Mouse (Mus musculus): ENCODE measurements around the gene Rasgrf2. TPM values are rescaled to one million over a fixed set of nuclear protein-coding genes. Genes with fewer than 3 reads are reported as not detected.
"Not testable (repeated sequence)": the region's sequence is repeated elsewhere in the genome, so short reads cannot be mapped to it uniquely, and the experiment has no call there.

The Rasgrf2 gene
- 0.45 and 0.79 TPM in 2 replicates for polyA plus RNA-seq (2011; ENCODE audit: insufficient read depth, insufficient read length, low replicate concordance, missing spikeins)

GRCm38 (mm10) chr13:92131384-92132150 lies at the start of gene Rasgrf2:
Gene Rasgrf2, minus strand, starts transcription at chr13:92131656.
- Histone ChIP-seq H3K4me1 (ENCODE audit: control insufficient read depth, insufficient read depth, low read length) (no peaks in the 10 kb centered on the region), H3K4me3 (replicated peaks; ENCODE audit: control insufficient read depth, low read depth, low read length) (no peak within 1 kb of the TSS), H3K27ac (ENCODE audit: control insufficient read depth, insufficient read depth, low read depth, low read length, poor library complexity) (no peak within 1 kb of the TSS; the same call in 1 of the 2 replicates)
- 4% methylated on average over 70 of the region's 70 CpGs for WGBS
- no peak for TF ChIP-seq POLR2A (IDR thresholded peaks at IDR 0.05; ENCODE audit: borderline replicate concordance, control insufficient read depth, low read depth, low read length)
- TF ChIP-seq CTCF (IDR thresholded peaks at IDR 0.05; ENCODE audit: control insufficient read depth, insufficient read depth, low read length), result no peak

- H3K4me1 ChIP-seq (ENCODE audit: control insufficient read depth, insufficient read depth, low read length); H3K27ac ChIP-seq (ENCODE audit: control insufficient read depth, insufficient read depth, low read depth, low read length, poor library complexity); H3K4me3 ChIP-seq (replicated peaks; ENCODE audit: control insufficient read depth, low read depth, low read length): not testable (repeated sequence)
- 80% methylated on average over 8 of the region's 8 CpGs for WGBS
Observed at GRCm38 (mm10) chr13:92172686-92173085, 41.2 kb upstream of the Rasgrf2 start.

- TF ChIP-seq CTCF (IDR thresholded peaks at IDR 0.05; ENCODE audit: control insufficient read depth, insufficient read depth, low read length) (no peak), POLR2A (IDR thresholded peaks at IDR 0.05; ENCODE audit: borderline replicate concordance, control insufficient read depth, low read depth, low read length) (no peak)
- Histone ChIP-seq H3K4me3 (replicated peaks; ENCODE audit: control insufficient read depth, low read depth, low read length) (no peak overlapping the region), H3K4me1 (ENCODE audit: control insufficient read depth, insufficient read depth, low read length) (no peaks in the 10 kb centered on the region), H3K27ac (ENCODE audit: control insufficient read depth, insufficient read depth, low read depth, low read length, poor library complexity) (no peak overlapping the region)
- 65% methylated on average over 3 of the region's 3 CpGs for WGBS
Observed at GRCm38 (mm10) chr13:92150551-92150950, 19.1 kb upstream of the Rasgrf2 start.

GRCm38 (mm10) chr13:92148858-92149257 lies 17.4 kb upstream of the Rasgrf2 start:
- H3K4me3 ChIP-seq (replicated peaks; ENCODE audit: control insufficient read depth, low read depth, low read length), result no peak overlapping the region
- H3K4me1 ChIP-seq (ENCODE audit: control insufficient read depth, insufficient read depth, low read length), result no peaks in the 10 kb centered on the region
- TF ChIP-seq CTCF (IDR thresholded peaks at IDR 0.05; ENCODE audit: control insufficient read depth, insufficient read depth, low read length) (no peak), POLR2A (IDR thresholded peaks at IDR 0.05; ENCODE audit: borderline replicate concordance, control insufficient read depth, low read depth, low read length) (no peak)
- no peak overlapping the region for H3K27ac ChIP-seq (ENCODE audit: control insufficient read depth, insufficient read depth, low read depth, low read length, poor library complexity)
- WGBS, result 62% methylated on average over 4 of the region's 4 CpGs

- WGBS, result 42% methylated on average over 3 of the region's 3 CpGs
- no peak overlapping the region for H3K27ac ChIP-seq (ENCODE audit: control insufficient read depth, insufficient read depth, low read depth, low read length, poor library complexity)
- TF ChIP-seq CTCF (IDR thresholded peaks at IDR 0.05; ENCODE audit: control insufficient read depth, insufficient read depth, low read length) (no peak), POLR2A (IDR thresholded peaks at IDR 0.05; ENCODE audit: borderline replicate concordance, control insufficient read depth, low read depth, low read length) (no peak)
- no peaks in the 10 kb centered on the region for H3K4me1 ChIP-seq (ENCODE audit: control insufficient read depth, insufficient read depth, low read length)
- no peak overlapping the region for H3K4me3 ChIP-seq (replicated peaks; ENCODE audit: control insufficient read depth, low read depth, low read length)
Observed at GRCm38 (mm10) chr13:92134792-92135191, 3.3 kb upstream of the Rasgrf2 start.

GRCm38 (mm10) chr13:92132599-92132998 lies 1.1 kb upstream of the Rasgrf2 start:
- 11% methylated on average over 2 of the region's 2 CpGs for WGBS
- Histone ChIP-seq H3K27ac (ENCODE audit: control insufficient read depth, insufficient read depth, low read depth, low read length, poor library complexity) (no peak overlapping the region), H3K4me1 (ENCODE audit: control insufficient read depth, insufficient read depth, low read length) (no peaks in the 10 kb centered on the region), H3K4me3 (replicated peaks; ENCODE audit: control insufficient read depth, low read depth, low read length) (no peak overlapping the region)
- TF ChIP-seq CTCF (IDR thresholded peaks at IDR 0.05; ENCODE audit: control insufficient read depth, insufficient read depth, low read length) (no peak), POLR2A (IDR thresholded peaks at IDR 0.05; ENCODE audit: borderline replicate concordance, control insufficient read depth, low read depth, low read length) (no peak)

- TF ChIP-seq CTCF (IDR thresholded peaks at IDR 0.05; ENCODE audit: control insufficient read depth, insufficient read depth, low read length) (no peak), POLR2A (IDR thresholded peaks at IDR 0.05; ENCODE audit: borderline replicate concordance, control insufficient read depth, low read depth, low read length) (no peak)
- no peaks in the 10 kb centered on the region for H3K4me1 ChIP-seq (ENCODE audit: control insufficient read depth, insufficient read depth, low read length)
- 13% methylated on average over 22 of the region's 22 CpGs for WGBS
- H3K4me3 ChIP-seq (replicated peaks; ENCODE audit: control insufficient read depth, low read depth, low read length), result no peak overlapping the region
- H3K27ac ChIP-seq (ENCODE audit: control insufficient read depth, insufficient read depth, low read depth, low read length, poor library complexity), result no peak overlapping the region
Observed at GRCm38 (mm10) chr13:92130994-92131383, 467 bp downstream of the Rasgrf2 start.

GRCm38 (mm10) chr13:92129877-92130276 lies 1.6 kb downstream of the Rasgrf2 start:
- Histone ChIP-seq H3K27ac (ENCODE audit: control insufficient read depth, insufficient read depth, low read depth, low read length, poor library complexity) (no peak overlapping the region), H3K4me3 (replicated peaks; ENCODE audit: control insufficient read depth, low read depth, low read length) (no peak overlapping the region), H3K4me1 (ENCODE audit: control insufficient read depth, insufficient read depth, low read length) (no peaks in the 10 kb centered on the region)
- WGBS, result 66% methylated on average over 4 of the region's 4 CpGs
- TF ChIP-seq CTCF (IDR thresholded peaks at IDR 0.05; ENCODE audit: control insufficient read depth, insufficient read depth, low read length) (no peak), POLR2A (IDR thresholded peaks at IDR 0.05; ENCODE audit: borderline replicate concordance, control insufficient read depth, low read depth, low read length) (no peak)

- Histone ChIP-seq H3K4me3 (replicated peaks; ENCODE audit: control insufficient read depth, low read depth, low read length) (no peak overlapping the region), H3K27ac (ENCODE audit: control insufficient read depth, insufficient read depth, low read depth, low read length, poor library complexity) (no peak overlapping the region), H3K4me1 (ENCODE audit: control insufficient read depth, insufficient read depth, low read length) (no peaks in the 10 kb centered on the region)
- TF ChIP-seq POLR2A (IDR thresholded peaks at IDR 0.05; ENCODE audit: borderline replicate concordance, control insufficient read depth, low read depth, low read length), result no peak
- WGBS, result 83% methylated on average over 5 of the region's 5 CpGs
Observed at GRCm38 (mm10) chr13:92125902-92126301, 5.6 kb downstream of the Rasgrf2 start.

Measured in bone marrow, adult 2 months (tissue).